Mouse (Mus musculus): ENCODE measurements around the gene Mc1r.
"Not testable (repeated sequence)": the region's sequence is repeated elsewhere in the genome, so short reads cannot be mapped to it uniquely, and the experiment has no call there.

Gene Mc1r

GRCm38 (mm10) chr8:123411781-123412327 lies 4.9 kb downstream of the Mc1r start:
- DNase-seq (ENCODE audit: low spot score): no peak

GRCm38 (mm10) chr8:123412560-123413170 lies 5.8 kb downstream of the Mc1r start:
- DNase-seq (ENCODE audit: low spot score): no peak

- DNase-seq (ENCODE audit: low spot score): no peak
Measured at GRCm38 (mm10) chr8:123414255-123414654, 7.3 kb downstream of the Mc1r start.

GRCm38 (mm10) chr8:123414997-123415696 lies 8.2 kb downstream of the Mc1r start:
- not testable (repeated sequence) for DNase-seq (ENCODE audit: low spot score)

- peak; percentile 22 for DNase-seq (ENCODE audit: low spot score)
Measured at GRCm38 (mm10) chr8:123415967-123416943, 9.3 kb downstream of the Mc1r start.

- no peak for DNase-seq (ENCODE audit: low spot score)
Measured at GRCm38 (mm10) chr8:123416944-123417555, 10.1 kb downstream of the Mc1r start.

GRCm38 (mm10) chr8:123419711-123420110 lies 12.8 kb downstream of the Mc1r start:
- DNase-seq (ENCODE audit: low spot score): no peak

- DNase-seq (ENCODE audit: low spot score): no peak
Measured at GRCm38 (mm10) chr8:123420525-123421281, 13.8 kb downstream of the Mc1r start.

- no peak for DNase-seq (ENCODE audit: low spot score)
Measured at GRCm38 (mm10) chr8:123421325-123421724, 14.4 kb downstream of the Mc1r start.

- DNase-seq (ENCODE audit: low spot score): peak; percentile 68
Measured at GRCm38 (mm10) chr8:123422056-123422780, 15.3 kb downstream of the Mc1r start.

- no peak for DNase-seq (ENCODE audit: low spot score)
Measured at GRCm38 (mm10) chr8:123422781-123423159, 15.9 kb downstream of the Mc1r start.

GRCm38 (mm10) chr8:123423441-123423840 lies 16.5 kb downstream of the Mc1r start, which contains the start of gene Def8:
Def8 (plus strand) TSS chr8:123423527.
- no peak for DNase-seq (ENCODE audit: low spot score)

- DNase-seq (ENCODE audit: low spot score): no peak
Measured at GRCm38 (mm10) chr8:123426511-123427509, 19.9 kb downstream of the Mc1r start.

GRCm38 (mm10) chr8:123427639-123428275 lies 20.9 kb downstream of the Mc1r start:
- DNase-seq (ENCODE audit: low spot score): no peak

GRCm38 (mm10) chr8:123428343-123428893 lies 21.5 kb downstream of the Mc1r start:
- DNase-seq (ENCODE audit: low spot score): no peak

- no peak for DNase-seq (ENCODE audit: low spot score)
Measured at GRCm38 (mm10) chr8:123428939-123429721, 22.2 kb downstream of the Mc1r start.

- not testable (repeated sequence) for DNase-seq (ENCODE audit: low spot score)
Measured at GRCm38 (mm10) chr8:123429722-123430013, 22.8 kb downstream of the Mc1r start.

- DNase-seq (ENCODE audit: low spot score): not testable (repeated sequence)
Measured at GRCm38 (mm10) chr8:123430936-123431335, 24.0 kb downstream of the Mc1r start.

All from adipocyte (in vitro differentiated cells).